7 mouse cellular contexts compared by ENCODE assay signal in genomic region chr9:98033273-98033855, GRCm38 (mm10). TPM values are rescaled to one million over a fixed set of nuclear protein-coding genes. Genes with fewer than 3 reads are reported as not detected.
DNase-seq lines count a peak whose midpoint lies in the region; ATAC-seq lines count a peak whose summit lies in the region.

No protein-coding gene starts in this region.

- DNase-seq in ES-CJ7 (ENCODE audit: low read depth, low spot score) = peak; percentile 21
- DNase-seq in adrenal gland, adult 2 months = peak; percentile 59
- DNase-seq in hindbrain, embryonic 14.5 days (ENCODE audit: low spot score) = peak; percentile 42
- DNase-seq in liver = peak; percentile 8
- peak; percentile 68 for DNase-seq in ovary, postnatal 36 days (ENCODE audit: low spot score)
- no peak for DNase-seq in urinary bladder, adult 2 months (ENCODE audit: low spot score)

- H3K4me1 ChIP-seq in embryonic facial prominence, embryonic 12.5 days = peaks cover 11% of the 10 kb centered on the region; the same call in 1 of the 2 replicates
- peaks cover 12% of the 10 kb centered on the region for H3K4me1 ChIP-seq in hindbrain, embryonic 14.5 days (replicated peaks; ENCODE audit: control insufficient read depth, insufficient read depth, low read length)

- no peaks in the 10 kb centered on the region for H3K36me3 ChIP-seq in embryonic facial prominence, embryonic 12.5 days
- no peaks in the 10 kb centered on the region for H3K36me3 ChIP-seq in hindbrain, embryonic 14.5 days (replicated peaks; ENCODE audit: control insufficient read depth, insufficient read depth)

- WGBS in embryonic facial prominence, embryonic 12.5 days = under 1% methylated on average over 37 of the region's 38 CpGs
- WGBS in hindbrain, embryonic 14.5 days = under 1% methylated on average over 38 of the region's 38 CpGs

- H3K9me3 ChIP-seq in embryonic facial prominence, embryonic 12.5 days = no peaks in the 10 kb centered on the region
- H3K9me3 ChIP-seq in hindbrain, embryonic 14.5 days (ENCODE audit: control insufficient read depth, low read length) = no peaks in the 10 kb centered on the region

- H3K4me3 ChIP-seq in embryonic facial prominence, embryonic 12.5 days = peak overlapping the region; percentile 64
- peak overlapping the region; percentile 79 for H3K4me3 ChIP-seq in hindbrain, embryonic 14.5 days (replicated peaks; ENCODE audit: low read length)

- H3K27ac ChIP-seq in embryonic facial prominence, embryonic 12.5 days = no peak overlapping the region
- peak overlapping the region; percentile 83 for H3K27ac ChIP-seq in hindbrain, embryonic 14.5 days

- H3K4me2 ChIP-seq in embryonic facial prominence, embryonic 12.5 days (replicated peaks) = peak overlapping the region; percentile 88
- peak overlapping the region; percentile 96 for H3K4me2 ChIP-seq in hindbrain, embryonic 14.5 days (replicated peaks)

- ATAC-seq in embryonic facial prominence, embryonic 12.5 days (ENCODE audit: insufficient number of reproducible peaks, insufficient read depth, low FRiP score, low TSS enrichment) = peak; percentile 29; the same call in 1 of the 2 replicates
- peak; percentile 77 for ATAC-seq in hindbrain, embryonic 14.5 days (ENCODE audit: low FRiP score)

- peaks cover 34% of the 10 kb centered on the region for H3K27me3 ChIP-seq in embryonic facial prominence, embryonic 12.5 days
- H3K27me3 ChIP-seq in hindbrain, embryonic 14.5 days (ENCODE audit: control insufficient read depth, insufficient read depth, low read length) = peaks cover 14% of the 10 kb centered on the region

- peak overlapping the region; percentile 66 for H3K9ac ChIP-seq in embryonic facial prominence, embryonic 12.5 days
- H3K9ac ChIP-seq in hindbrain, embryonic 14.5 days = peak overlapping the region; percentile 84

RNA-seq across cellular contexts. Expression of gene Clstn2, which starts 0.4 kb away (rescaled TPM):
- total RNA-seq in adrenal gland, adult 2 months (2021) = 1 to 10 TPM; 4.5 to 5.6 TPM
- 1.4 and 1.6 TPM in 2 replicates for polyA plus RNA-seq in adrenal gland, adult 2 months (2012; rRNA removed)
- polyA plus RNA-seq in embryonic facial prominence, embryonic 12.5 days (2016; fragmentation: Nextera tagmentation; extraction: Ambion mirVana) = 3.5 and 3.6 TPM in 2 replicates
- 19.6 and 21.4 TPM in 2 replicates for polyA plus RNA-seq in hindbrain, embryonic 14.5 days (2014; fragmentation: Nextera tagmentation; extraction: Ambion mirVana)
- 0.81 and 0.96 TPM in 2 replicates for polyA plus RNA-seq in urinary bladder, adult 2 months (2012; rRNA removed)
